Mouse (Mus musculus) limb, embryonic 14.5 days (tissue): Measurements from ENCODE around the gene Plekha7. TPM values are rescaled to one million over a fixed set of nuclear protein-coding genes. Genes with fewer than 3 reads are reported as not detected.

ENCODE experiments used
- ATAC-seq: fragments of 200-750 bp; cut with Nextera tagmentation; 2 replicates; pipeline ENCODE4 v1.8.0; 2017; ENCODE audit warnings: low read depth, moderate number of reproducible peaks, moderate TSS enrichment; ENCODE audit not compliant: low FRiP score
- DNase-seq: peaks from one replicate; pipeline ENCODE4 v3.0.0-alpha.2; 2015; ENCODE audit warnings: low spot score
- H3K27ac ChIP-seq: fragments of 300-500 bp; sonication (generic); replicated peaks from 2 replicates; pipeline ENCODE4 v1.5.1; 2014; ENCODE audit warnings: low read depth, mild to moderate bottlenecking, low read length, moderate library complexity, mixed read lengths
- H3K27me3 ChIP-seq: fragments of 300-500 bp; sonication (generic); 2 replicates; pipeline ENCODE4 v1.6.1; 2014; ENCODE audit warnings: low read length, mixed read lengths; ENCODE audit not compliant: control insufficient read depth, insufficient read depth
- H3K36me3 ChIP-seq: fragments of 300-500 bp; sonication (generic); 2 replicates; pipeline ENCODE4 v1.6.1; 2014; ENCODE audit warnings: mild to moderate bottlenecking, low read length, moderate library complexity, mixed read lengths; ENCODE audit not compliant: control insufficient read depth, insufficient read depth
- H3K4me1 ChIP-seq: fragments of 300-500 bp; sonication (generic); 2 replicates; pipeline ENCODE4 v1.6.1; 2014; ENCODE audit warnings: antibody characterized with exemption, low read length, mixed read lengths; ENCODE audit not compliant: control insufficient read depth, insufficient read depth
- H3K4me2 ChIP-seq: fragments of 300-500 bp; sonication (generic); replicated peaks from 2 replicates; pipeline ENCODE4 v1.6.1; 2014; ENCODE audit warnings: low read depth, mild to moderate bottlenecking, low read length, moderate library complexity; ENCODE audit not compliant: severe bottlenecking
- H3K4me3 ChIP-seq: fragments of 300-500 bp; sonication (generic); replicated peaks from 2 replicates; pipeline ENCODE4 v1.5.1; 2014; ENCODE audit warnings: low read length
- H3K9ac ChIP-seq: fragments of 300-500 bp; sonication (generic); 2 replicates; pipeline ENCODE4 v1.6.1; 2014; ENCODE audit warnings: mild to moderate bottlenecking, low read depth, low read length, moderate library complexity; ENCODE audit not compliant: severe bottlenecking
- H3K9me3 ChIP-seq: fragments of 300-500 bp; sonication (generic); 2 replicates; pipeline ENCODE4 v1.6.1; 2016; ENCODE audit warnings: low read length; ENCODE audit not compliant: control insufficient read depth
- POLR2A ChIP-seq: fragments of 200-500 bp; IDR thresholded peaks from 2 replicates; pipeline ENCODE4 v1.8.0; 2012; ENCODE audit warnings: inconsistent platforms, mild to moderate bottlenecking, moderate library complexity, borderline replicate concordance; ENCODE audit not compliant: insufficient read depth, insufficient read length; ENCODE audit errors: extremely low read depth
- WGBS: fragments of 180-500 bp; shearing (Covaris S2); extraction: QIAGEN DNeasy Blood & Tissue Kit; methylation state at CpG from one replicate; pipeline ENCODE4 v1.1.7; 2014; 5-methylcytosine and 5-hydroxymethylcytosine counted together
- polyA plus RNA-seq, 2 experiments: library from polyadenylated mRNA; depleted of rRNA in 1 of 2; stranded (reverse) in 1 of 2; unstranded in 1 of 2; fragments of >200 nt; fragmentation: Nextera tagmentation in 1 of 2; extraction: Ambion mirVana in 1 of 2; gene quantifications; 2 replicates each; pipeline versions ENCODE4 v1.2.1 to v1.2.3; 2012 to 2014

Gene Plekha7
- polyA plus RNA-seq, 2 experiments, result 9.9 to 14.3 TPM

DNA sequence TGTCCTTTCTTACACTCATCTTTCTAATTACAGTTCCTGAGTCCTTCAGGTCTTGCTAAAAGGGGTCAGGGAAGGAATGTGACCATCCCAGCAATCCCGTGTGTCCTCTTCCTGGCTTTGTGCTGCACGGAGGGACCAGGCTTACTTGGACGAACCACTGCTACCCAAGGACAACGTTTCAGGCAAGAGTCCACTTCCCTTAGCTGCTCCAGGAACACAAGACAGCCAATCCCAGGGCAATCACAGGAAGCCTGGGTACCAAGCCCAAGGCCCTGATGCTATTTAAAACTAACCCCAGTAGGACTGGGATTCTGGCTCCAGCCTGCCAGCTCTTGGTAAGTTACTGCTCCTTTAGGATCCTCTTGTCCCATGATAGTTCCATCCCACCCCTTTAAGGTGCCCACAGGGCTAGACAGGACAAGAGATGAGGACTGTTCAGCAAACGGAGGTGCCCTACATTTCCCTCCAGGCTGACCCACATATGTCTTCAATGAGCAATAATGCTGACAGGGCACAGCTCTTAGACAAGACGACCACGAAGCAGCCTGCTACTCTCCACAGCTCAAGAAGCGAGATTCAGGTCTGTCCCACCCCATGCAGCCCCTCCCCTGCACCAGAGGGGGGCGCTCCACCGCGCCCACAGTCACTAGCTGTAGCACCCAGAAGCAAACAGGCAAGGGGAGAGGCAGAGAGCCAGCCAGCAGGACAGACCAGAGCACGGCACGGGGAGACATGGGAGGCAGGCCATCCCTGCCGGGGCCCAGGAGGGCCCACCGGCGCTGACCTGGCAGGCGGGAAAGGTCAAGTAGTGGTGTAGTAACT is 151.9 kb downstream of the Plekha7 start:
- DNase-seq (no peak), ATAC-seq (no peak)
- Histone ChIP-seq H3K9me3 (no peaks in the 10 kb centered on the region), H3K36me3 (no peaks in the 10 kb centered on the region), H3K4me2 (no peak overlapping the region), H3K27ac (no peak overlapping the region), H3K9ac (no peak overlapping the region), H3K4me3 (no peak overlapping the region), H3K27me3 (no peaks in the 10 kb centered on the region), H3K4me1 (no peaks in the 10 kb centered on the region)
- no peak for TF ChIP-seq POLR2A
- 57% methylated on average over 17 of the region's 17 CpGs for WGBS

GRCm38 (mm10) chr7:116153781-116154368 is 154.3 kb downstream of the Plekha7 start:
- no peak overlapping the region for H3K4me2 ChIP-seq
- ATAC-seq, result no peak
- H3K9me3 ChIP-seq, result no peaks in the 10 kb centered on the region
- H3K27ac ChIP-seq, result no peak overlapping the region
- no peak overlapping the region for H3K9ac ChIP-seq
- TF ChIP-seq POLR2A, result no peak
- H3K4me3 ChIP-seq, result no peak overlapping the region
- WGBS, result 51% methylated on average over 2 of the region's 2 CpGs
- DNase-seq, result no peak
- H3K4me1 ChIP-seq, result no peaks in the 10 kb centered on the region
- H3K27me3 ChIP-seq, result no peaks in the 10 kb centered on the region
- no peaks in the 10 kb centered on the region for H3K36me3 ChIP-seq

- Histone ChIP-seq H3K36me3 (no peaks in the 10 kb centered on the region), H3K4me3 (no peak overlapping the region), H3K27ac (no peak overlapping the region), H3K9ac (no peak overlapping the region), H3K27me3 (no peaks in the 10 kb centered on the region), H3K4me2 (no peak overlapping the region), H3K9me3 (no peaks in the 10 kb centered on the region), H3K4me1 (no peaks in the 10 kb centered on the region)
- no peak for TF ChIP-seq POLR2A
- ATAC-seq, result no peak
- no peak for DNase-seq
- 65% methylated on average over 4 of the region's 4 CpGs for WGBS
Observed at GRCm38 (mm10) chr7:116149568-116149967, 158.6 kb downstream of the Plekha7 start.

DNA sequence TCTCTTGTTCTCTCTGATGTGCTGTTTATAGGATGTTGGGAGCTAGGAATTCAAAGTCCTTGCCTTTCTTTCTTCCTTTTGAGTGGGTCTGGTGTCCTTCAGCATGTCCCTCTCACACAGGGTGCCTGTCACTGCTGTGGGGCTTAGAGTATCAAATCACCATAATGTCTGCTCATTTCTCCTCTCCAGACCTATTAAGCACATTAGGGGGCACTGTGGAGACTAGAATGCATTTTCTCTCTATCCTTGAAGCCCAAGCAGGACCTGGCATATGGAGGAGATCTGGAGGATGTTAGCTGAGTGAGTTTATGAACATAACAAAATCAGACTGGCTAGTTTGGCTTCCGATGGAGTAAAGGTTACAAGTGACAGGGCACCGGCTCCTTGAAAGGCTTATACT is 161.1 kb downstream of the Plekha7 start:
- Histone ChIP-seq H3K9ac (no peak overlapping the region), H3K4me1 (no peaks in the 10 kb centered on the region), H3K4me3 (no peak overlapping the region), H3K4me2 (no peak overlapping the region), H3K36me3 (no peaks in the 10 kb centered on the region), H3K27ac (no peak overlapping the region), H3K9me3 (no peaks in the 10 kb centered on the region), H3K27me3 (no peaks in the 10 kb centered on the region)
- 75% methylated on average over 2 of the region's 2 CpGs for WGBS
- no peak for TF ChIP-seq POLR2A
- no peak for DNase-seq
- ATAC-seq, result no peak

DNA sequence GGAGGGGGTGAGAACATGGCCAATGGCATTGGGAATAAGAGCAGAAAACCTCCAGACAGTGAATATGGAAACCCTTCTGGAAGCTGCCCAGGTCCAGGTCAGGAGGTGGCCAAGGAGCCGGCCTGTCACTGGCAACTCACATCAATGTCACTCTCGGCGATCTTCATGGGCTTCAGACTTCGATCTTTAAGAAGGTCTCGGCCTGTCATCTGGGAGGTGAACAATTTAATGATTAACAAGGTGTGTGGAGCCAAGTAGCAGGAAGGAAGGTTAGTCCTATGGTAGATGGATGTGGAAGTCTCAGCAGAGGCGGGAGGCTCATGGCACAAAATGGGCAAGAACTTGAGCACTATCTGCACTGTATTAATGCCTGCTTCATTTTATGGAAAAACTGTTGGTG is 163.1 kb downstream of the Plekha7 start:
- DNase-seq, result no peak
- H3K9ac ChIP-seq, result no peak overlapping the region
- no peak overlapping the region for H3K4me2 ChIP-seq
- no peaks in the 10 kb centered on the region for H3K4me1 ChIP-seq
- TF ChIP-seq POLR2A, result no peak
- no peak overlapping the region for H3K27ac ChIP-seq
- 98% methylated on average over 6 of the region's 6 CpGs for WGBS
- no peaks in the 10 kb centered on the region for H3K9me3 ChIP-seq
- no peak overlapping the region for H3K4me3 ChIP-seq
- ATAC-seq, result no peak
- no peaks in the 10 kb centered on the region for H3K27me3 ChIP-seq
- H3K36me3 ChIP-seq, result no peaks in the 10 kb centered on the region

DNA sequence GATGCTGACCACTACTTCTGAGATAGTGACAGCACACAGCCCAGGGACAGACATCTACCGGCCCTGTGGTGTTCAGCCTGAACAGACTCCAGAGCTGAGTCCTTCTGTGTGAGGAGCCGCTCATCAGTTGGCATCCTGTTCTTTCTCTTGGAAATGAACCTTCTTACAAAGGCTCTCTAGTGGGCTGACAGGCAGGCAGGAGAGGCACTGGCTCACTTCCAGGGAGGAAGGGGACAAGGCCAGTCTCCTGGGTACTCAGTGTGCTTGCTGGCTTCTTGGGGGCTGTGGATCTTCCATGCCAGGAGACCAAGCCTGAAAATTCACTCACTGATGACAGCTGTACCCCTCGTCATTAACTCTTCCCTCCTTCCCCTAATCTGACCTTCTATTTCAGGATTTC is 170.5 kb downstream of the Plekha7 start:
- H3K36me3 ChIP-seq, result no peaks in the 10 kb centered on the region
- no peak for ATAC-seq
- no peak for DNase-seq
- H3K27me3 ChIP-seq, result no peaks in the 10 kb centered on the region
- no peaks in the 10 kb centered on the region for H3K4me1 ChIP-seq
- no peak overlapping the region for H3K9ac ChIP-seq
- no peak overlapping the region for H3K4me3 ChIP-seq
- H3K4me2 ChIP-seq, result no peak overlapping the region
- TF ChIP-seq POLR2A, result no peak
- H3K27ac ChIP-seq, result no peak overlapping the region
- no peaks in the 10 kb centered on the region for H3K9me3 ChIP-seq
- 73% methylated on average over 3 of the region's 3 CpGs for WGBS
